Mouse (Mus musculus) ovary, postnatal 14 days (tissue): Measurements from ENCODE around the gene Ranbp1.

ENCODE experiments used
- DNase-seq: peaks from one replicate; pipeline ENCODE4 v3.0.0; 2022; ENCODE audit warnings: low spot score

Ranbp1 gene

GRCm38 (mm10) chr16:18234671-18235388, 13.7 kb downstream of the Ranbp1 start, which contains the start of gene Zdhhc8:
TSS of gene Zdhhc8 (minus strand) at chr16:18235136.
- peak; percentile 52 for DNase-seq

DNA sequence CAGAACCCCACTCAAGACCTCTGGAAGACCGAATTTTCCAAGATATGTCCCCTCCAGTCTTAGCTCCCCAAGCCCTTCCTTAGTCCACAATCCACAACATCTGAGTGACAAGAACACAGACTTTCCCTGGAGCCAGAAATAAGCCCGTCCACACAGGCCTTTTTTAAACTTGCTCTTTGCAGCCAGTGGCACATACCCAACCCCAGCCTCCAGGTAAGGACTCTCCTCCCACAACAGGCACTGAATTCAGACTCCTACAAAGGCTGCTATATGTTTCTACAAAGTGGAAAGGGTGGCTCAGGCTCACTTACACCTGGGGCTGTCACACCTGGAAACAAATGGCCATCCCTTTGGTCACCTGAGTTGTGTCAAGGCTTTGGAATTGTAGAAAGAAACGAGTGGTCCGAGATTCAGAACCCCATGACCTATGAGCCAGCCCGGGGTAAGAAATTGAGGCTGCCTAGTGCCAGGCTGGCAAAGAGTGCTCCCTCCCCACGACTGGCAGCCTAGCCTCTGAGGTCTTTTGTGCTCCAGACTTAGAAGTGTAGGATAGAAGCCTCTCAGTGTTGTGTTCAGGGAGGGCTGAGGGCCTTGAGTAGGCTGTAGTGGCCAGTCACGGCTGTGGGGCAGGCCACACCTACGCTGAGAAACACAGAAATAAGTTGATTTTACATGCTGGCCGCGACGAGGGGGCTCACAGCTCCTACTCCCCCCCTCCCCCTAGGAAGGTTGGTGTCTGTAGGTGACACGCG, 14.4 kb downstream of the Ranbp1 start:
- DNase-seq: no peak

DNA sequence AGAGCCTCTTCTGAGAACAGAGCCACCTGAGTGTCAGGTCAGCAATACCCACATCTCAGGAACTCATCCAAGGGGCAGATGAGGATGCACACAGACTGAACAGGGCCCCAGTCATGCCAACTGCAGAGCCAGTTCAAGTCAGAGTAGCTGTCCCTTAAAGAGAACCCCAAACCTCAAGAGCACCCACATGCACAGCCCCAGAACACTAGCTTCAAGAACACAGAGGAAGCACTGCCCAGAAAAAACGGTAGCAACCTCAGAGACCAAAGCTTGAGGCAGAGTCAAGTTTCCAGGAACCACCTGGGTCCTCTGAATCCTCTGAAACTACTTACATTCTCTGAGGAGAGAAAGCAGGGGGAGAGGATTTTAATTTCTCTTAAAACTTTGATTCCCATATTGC, 15.1 kb downstream of the Ranbp1 start:
- no peak for DNase-seq

- DNase-seq: no peak
Measured at GRCm38 (mm10) chr16:18231451-18231850, 17.1 kb downstream of the Ranbp1 start.

GRCm38 (mm10) chr16:18231047-18231446, 17.5 kb downstream of the Ranbp1 start:
- no peak for DNase-seq

- no peak for DNase-seq
Measured at GRCm38 (mm10) chr16:18230617-18231016, 17.9 kb downstream of the Ranbp1 start.

GRCm38 (mm10) chr16:18229622-18230021, 18.9 kb downstream of the Ranbp1 start:
- no peak for DNase-seq

GRCm38 (mm10) chr16:18228856-18229255, 19.7 kb downstream of the Ranbp1 start:
- DNase-seq: no peak

DNA sequence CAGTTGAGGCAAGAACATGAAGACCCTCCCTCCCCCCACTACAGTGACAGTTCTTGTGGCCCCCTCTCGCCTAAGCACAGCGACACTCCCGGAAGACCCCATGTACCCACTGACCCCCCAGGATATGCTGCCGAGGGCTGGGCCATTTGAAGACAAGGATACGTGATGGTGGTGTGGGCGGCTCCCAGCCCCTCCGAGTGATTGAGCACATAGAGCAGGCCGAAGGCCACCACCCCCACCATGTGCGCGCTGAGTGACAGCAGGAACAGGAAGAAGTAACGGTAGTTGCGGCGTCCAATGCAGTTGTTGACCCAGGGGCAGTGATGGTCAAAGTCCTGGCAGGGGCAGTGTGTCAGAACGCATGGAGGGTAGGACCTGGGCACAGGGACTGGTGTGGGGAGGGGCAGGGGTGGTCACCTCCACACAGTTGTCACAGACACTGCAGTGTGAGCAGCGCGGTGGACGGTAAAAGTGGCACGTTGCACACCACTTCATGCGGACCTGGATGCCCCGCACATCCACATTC, 20.6 kb downstream of the Ranbp1 start:
- DNase-seq: no peak

DNA sequence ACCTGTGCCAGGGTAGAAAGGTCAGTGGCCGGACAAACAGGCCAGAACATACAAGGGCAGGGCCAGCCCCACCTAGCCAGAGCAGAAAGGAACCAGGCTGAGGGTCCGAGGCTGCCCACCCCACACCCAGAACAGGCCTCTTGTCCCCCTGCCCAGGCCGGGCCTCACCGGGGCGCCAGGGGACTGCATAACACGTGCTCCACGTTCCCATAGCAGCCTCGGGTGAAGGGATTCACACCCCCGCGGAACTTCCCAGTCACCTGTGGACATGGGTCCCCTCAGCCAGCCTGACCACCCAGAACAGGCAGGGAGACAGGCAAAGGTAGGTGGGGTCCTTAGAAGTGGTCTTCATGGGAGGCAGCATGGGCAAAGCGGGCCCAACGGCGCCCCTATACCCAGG, 21.3 kb downstream of the Ranbp1 start:
- DNase-seq: no peak

DNA sequence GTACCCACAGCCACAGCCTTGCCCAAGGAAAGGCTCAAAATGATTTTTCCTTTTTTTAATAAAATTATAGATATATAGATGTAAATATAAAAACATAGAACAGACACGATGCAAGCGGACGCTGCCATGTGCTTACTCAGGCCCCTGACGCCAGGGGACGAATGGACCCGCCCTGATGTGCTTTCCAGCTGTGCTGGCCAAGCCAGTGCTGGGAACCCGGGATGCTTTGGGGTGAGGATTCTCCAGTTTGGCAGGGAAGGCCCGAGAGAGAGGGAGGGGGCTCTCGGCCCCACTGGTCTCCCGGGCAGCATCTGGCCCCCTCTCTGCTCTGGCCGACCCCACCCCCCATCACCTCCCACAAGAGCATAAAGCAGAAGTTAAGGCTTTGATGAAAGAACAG, 26.3 kb downstream of the Ranbp1 start:
- no peak for DNase-seq

GRCm38 (mm10) chr16:18221543-18221898, 27.0 kb downstream of the Ranbp1 start:
- no peak for DNase-seq

- no peak for DNase-seq
Measured at GRCm38 (mm10) chr16:18220856-18221542, 27.5 kb downstream of the Ranbp1 start.

- DNase-seq: no peak
Measured at GRCm38 (mm10) chr16:18220001-18220400, 28.5 kb downstream of the Ranbp1 start.

DNA sequence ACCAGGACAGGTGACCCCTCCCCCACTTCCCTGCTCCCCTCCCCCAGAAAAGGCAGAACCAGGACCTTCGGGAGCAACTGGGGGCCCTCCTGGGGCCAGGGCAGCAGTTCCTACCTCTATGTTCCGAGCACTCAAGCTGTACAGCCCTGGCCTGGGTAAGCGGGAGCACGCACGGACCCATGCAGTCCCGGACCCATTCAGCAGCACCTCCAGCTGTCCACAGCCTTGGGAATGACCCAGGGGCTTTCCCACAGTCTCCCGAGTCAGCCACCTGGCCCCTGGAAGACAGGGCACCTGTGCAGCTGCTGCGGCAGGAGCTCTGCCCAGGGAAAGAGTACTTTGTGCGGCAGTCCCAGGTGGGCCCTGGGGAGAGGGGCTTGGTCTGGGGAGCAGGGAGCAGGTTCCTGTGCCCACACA, 29.9 kb downstream of the Ranbp1 start:
- no peak for DNase-seq

DNA sequence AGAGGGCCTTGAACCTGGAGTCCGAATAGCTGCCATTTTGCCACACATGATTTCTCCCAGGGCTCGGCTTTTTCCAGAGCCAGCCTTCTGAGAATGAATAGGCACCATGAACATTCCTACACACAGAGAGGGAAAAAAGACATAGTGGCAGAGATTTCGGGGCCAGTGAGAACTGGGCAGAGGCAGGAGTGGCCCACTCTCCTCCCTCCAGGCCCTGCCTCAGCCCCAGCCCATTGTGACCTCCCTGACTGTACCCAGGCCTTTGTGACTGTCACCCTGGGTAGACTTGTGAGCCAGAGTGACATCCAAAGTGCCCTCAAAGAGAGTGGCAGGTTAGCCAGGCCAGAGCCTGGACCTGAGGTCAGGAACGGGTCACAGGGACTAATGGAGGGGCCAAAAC, 31.0 kb downstream of the Ranbp1 start, which contains the start of gene Ccdc188:
Ccdc188 (plus strand) TSS at position 301 of the 400 bp plus-strand sequence.
- DNase-seq: no peak

- DNase-seq: no peak
Measured at GRCm38 (mm10) chr16:18214858-18215257, 33.7 kb downstream of the Ranbp1 start.

DNA sequence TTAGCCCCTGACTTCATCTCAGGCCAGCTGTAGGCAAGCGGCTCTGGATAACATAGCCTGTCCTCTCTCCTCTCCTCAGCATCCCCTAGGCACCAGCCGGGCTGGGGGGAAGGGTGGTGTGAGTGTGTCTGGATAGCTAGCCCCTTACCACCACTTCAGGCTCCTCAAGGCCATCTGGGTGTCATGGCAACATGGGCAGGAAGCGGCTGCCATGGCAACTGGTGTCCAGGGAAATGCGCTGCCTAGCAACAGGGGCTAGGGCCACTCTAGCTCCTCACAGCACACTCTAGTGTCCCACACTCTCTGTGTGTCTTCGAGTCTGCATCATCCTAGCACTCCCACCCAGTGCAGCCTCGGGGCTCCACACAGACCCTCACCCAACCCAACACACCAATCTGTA, 34.8 kb downstream of the Ranbp1 start:
- no peak for DNase-seq

GRCm38 (mm10) chr16:18211417-18212171, 36.9 kb downstream of the Ranbp1 start:
- DNase-seq: peak; percentile 88

GRCm38 (mm10) chr16:18210701-18211416, 37.7 kb downstream of the Ranbp1 start:
- DNase-seq: peak; percentile 75

GRCm38 (mm10) chr16:18203430-18204091, 45.0 kb downstream of the Ranbp1 start:
- no peak for DNase-seq
